Mouse (Mus musculus) layer of hippocampus, adult 9-11 months (tissue): ENCODE results near the gene Gm21671.
"Not testable (repeated sequence)": the region's sequence is repeated elsewhere in the genome, so short reads cannot be mapped to it uniquely, and the experiment has no call there.

ENCODE experiments used
- DNase-seq: peaks from one replicate; pipeline ENCODE4 v3.0.0; 2022

Gm21671 gene

GRCm38 (mm10) chr5:25954317-25954716, at the start of gene Gm21671:
Gene Gm21671, minus strand, starts transcription at chr5:25954417.
- DNase-seq: not testable (repeated sequence)

- not testable (repeated sequence) for DNase-seq
These were observed 34.3 kb upstream of the Gm21671 start, which contains the start of gene Gm21698 for GRCm38 (mm10) chr5:25988550-25988949. Gene Gm21698, minus strand, starts transcription at chr5:25988650.

- DNase-seq: not testable (repeated sequence)
These were observed 18.3 kb upstream of the Gm21671 start, which contains the start of gene Gm21680 for GRCm38 (mm10) chr5:25972563-25972962. Gene Gm21680, minus strand, starts transcription at chr5:25972663.

GRCm38 (mm10) chr5:25957050-25957449, 2.8 kb upstream of the Gm21671 start:
- DNase-seq: not testable (repeated sequence)

- DNase-seq: not testable (repeated sequence)
These were observed 2.4 kb upstream of the Gm21671 start for GRCm38 (mm10) chr5:25956611-25957010.

GRCm38 (mm10) chr5:25945391-25945790, 8.8 kb downstream of the Gm21671 start:
- not testable (repeated sequence) for DNase-seq

GRCm38 (mm10) chr5:25942281-25942680, 11.9 kb downstream of the Gm21671 start, which contains the start of gene Gm21663:
Gene Gm21663, minus strand, starts transcription at chr5:25942381.
- not testable (repeated sequence) for DNase-seq
